Mouse (Mus musculus) thymus, postnatal 36 days (tissue): ENCODE measurements at regions not wholly inside any gene's neighbourhood (a gene's known extent, or its start where the extent isn't known, plus 50 kb on each side); places are given as distances from the start of the nearest gene placed in this dataset.

Experiments used
- DNase-seq, 2 experiments: peaks; one replicate each; pipeline ENCODE4 v3.0.0; 2022; ENCODE audit warnings: mixed read lengths in 2 of 2

- DNase-seq, result no peak
Observed at GRCm38 (mm10) chr6:100040459-100040984, 246.8 kb downstream of the Rybp start.

DNA sequence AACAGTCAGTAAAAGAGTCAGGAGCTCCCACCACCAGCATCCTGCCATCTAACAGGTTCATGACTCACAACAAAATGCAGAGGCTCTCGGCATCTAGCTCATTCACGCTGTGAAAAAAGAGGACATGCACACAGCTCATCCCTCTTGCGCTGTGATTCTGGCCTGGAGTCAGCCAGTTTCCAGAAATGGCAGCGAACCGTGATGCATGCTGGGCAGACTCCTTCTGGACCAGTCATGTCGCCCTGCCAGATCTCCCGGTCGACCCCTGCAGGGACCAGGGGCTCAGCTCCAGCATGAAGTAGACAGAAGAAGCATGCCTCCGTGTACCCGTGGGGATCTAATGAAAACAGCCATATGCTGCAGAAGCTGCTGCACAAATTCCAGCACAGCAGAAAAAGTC lies 254.6 kb downstream of the Rybp start:
- no peak for DNase-seq

- DNase-seq, result no peak
Observed at GRCm38 (mm10) chr6:100030522-100030921, 256.8 kb downstream of the Rybp start.

- no peak for DNase-seq
Observed at GRCm38 (mm10) chr6:100030010-100030409, 257.3 kb downstream of the Rybp start.

DNA sequence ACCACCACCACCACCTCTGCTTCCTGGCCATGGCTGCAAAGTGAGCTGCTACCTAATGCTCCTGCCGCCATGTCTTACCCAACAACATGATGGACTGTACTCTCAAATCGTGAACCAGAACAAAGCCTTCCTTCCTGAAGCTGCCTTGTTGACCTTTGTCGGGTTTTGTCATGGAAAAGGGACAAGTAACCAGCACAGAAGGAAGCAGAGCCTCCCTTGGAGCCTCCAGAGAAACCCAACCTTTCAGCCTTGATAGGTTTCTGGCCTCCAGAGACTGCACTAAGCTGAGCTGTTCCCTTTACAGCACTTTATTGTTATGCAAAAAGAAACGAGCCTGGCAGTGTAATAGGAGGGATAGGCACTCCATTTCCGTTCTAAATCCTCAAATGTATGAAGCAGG lies 259.8 kb downstream of the Rybp start:
- no peak for DNase-seq

DNA sequence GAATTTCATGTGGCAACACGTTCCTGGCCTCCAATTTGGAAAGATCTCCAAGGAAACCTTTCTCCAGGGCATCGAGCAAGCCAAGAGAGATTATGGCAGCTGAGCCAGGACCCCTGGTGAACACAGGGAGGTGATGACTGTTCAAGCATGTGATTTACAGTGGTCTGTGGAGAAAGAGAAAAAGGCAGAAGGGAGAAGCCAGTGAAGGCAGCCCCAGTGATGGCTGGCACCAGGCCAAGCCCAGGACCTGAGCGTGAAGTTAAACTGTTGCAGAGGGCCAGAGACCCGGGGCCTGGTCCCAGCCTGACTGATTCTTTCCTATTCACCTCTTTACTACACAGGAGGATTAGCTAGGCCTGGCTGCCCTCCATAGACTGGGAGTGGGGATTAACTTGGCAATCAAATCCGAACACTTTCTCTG lies 261.7 kb downstream of the Rybp start:
- DNase-seq, result no peak

DNA sequence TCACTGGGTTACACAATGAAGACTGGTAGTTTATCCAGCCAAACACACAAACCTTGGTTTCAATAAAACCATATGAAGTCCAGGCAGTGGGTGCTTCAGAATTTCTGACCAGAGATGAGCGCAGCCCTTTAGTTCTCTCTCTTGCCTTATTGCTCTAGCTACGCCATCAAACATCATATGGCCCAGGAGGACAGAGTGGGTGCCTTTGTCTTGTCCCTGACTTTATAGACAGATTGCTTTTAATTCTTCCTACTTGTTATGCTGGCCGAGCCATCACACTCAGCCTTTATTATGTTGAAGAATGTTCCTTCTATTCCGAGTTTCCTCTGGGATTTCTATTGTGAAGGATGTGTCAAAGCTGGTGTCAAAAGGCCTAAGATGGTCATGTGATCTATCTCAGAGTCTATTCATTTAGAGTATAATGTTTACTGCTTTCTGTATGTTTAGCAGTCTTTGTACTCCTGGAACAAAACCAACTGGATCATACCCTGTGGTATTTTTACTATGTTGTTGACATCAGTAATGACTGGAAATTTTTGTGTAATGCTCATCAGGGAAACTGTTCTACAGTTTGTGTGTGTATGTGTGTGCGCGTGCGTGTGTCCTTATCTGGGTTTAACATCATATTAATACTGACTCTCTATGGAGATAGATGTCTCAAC lies 263.7 kb downstream of the Rybp start:
- no peak for DNase-seq

GRCm38 (mm10) chr6:100019016-100019415 lies 268.3 kb downstream of the Rybp start:
- DNase-seq, result no peak

DNA sequence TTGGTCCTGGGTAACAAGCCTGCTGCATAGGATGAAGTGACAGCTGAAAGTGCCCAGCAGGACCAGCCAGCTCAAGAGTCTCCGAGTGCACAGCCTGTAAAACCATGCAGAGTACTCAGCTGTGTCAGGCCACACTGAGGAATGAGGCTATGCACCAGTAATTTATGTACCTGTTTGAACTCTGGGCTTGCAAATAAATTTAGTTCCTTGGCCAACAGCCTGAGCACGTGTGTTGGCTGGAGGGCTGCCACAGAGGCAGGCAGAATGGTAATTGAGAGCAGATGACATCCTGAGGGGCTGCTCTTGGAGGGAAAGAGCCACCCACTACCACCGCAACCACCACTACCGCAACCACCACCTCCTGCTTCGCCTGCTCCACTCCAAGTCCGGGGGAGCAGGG lies 273.3 kb downstream of the Rybp start:
- DNase-seq, result peak in 1 of 2 experiments; percentile 8

DNA sequence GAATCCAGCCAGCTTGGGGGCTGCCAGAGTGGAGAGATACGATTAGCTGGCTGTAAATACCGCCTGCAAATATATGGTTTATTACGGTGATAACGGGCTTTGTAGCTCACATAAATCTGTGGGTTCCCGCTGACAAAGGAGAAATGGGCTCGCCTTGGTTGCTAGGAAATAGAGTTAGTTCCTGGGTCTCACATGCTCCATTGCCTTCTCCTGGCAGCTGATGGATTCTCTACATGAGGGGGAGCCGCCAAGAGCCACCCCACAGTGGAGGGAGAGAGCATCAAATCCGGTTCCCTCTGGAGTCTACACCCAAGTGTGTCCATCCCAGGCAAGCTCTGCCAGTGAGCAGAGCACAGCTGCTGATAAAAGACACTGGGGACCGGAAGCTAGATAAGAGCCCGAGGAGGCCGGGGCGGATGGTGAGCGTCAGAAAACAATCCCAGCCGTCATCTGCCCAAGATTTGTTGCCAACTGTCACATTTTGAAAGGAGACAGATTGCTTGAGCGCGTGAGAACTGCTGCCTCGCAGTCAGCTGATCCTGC lies 275.7 kb downstream of the Rybp start:
- peak; percentile 15 to 39 for DNase-seq

DNA sequence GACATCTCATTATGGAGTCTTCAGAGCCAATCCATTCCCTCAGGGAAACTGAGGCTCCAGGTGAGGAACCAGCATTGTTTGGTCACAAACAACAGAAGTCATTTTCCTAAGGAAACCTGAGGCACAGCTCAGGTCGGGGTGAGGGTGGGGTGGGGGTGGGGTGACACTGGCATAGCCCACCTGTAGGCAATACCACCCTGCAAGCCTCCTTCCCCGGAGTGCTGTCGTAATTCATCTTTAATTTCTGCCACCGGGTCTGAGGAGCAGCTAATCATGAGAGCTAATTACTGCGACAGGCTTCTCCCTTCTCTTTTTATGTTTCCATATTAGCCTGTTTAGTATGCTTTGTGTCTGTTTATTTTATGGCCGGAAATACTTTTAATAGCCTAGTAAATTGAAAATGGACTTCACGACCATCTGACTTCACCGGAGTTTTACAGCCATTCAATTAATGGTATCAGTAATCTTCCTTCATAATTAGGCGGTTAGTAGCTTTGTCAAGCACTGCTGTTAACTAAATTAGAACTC lies 276.3 kb downstream of the Rybp start:
- no peak for DNase-seq

- DNase-seq, result no peak
Observed at GRCm38 (mm10) chr6:99999711-100000365, 273.6 kb upstream of the Prok2 start.

GRCm38 (mm10) chr6:99995970-99996956 lies 270.1 kb upstream of the Prok2 start:
- no peak for DNase-seq

- no peak for DNase-seq
Observed at GRCm38 (mm10) chr6:99994026-99994425, 267.8 kb upstream of the Prok2 start.

- no peak for DNase-seq
Observed at GRCm38 (mm10) chr6:99991079-99991478, 264.9 kb upstream of the Prok2 start.

- no peak for DNase-seq
Observed at GRCm38 (mm10) chr6:99990604-99991003, 264.4 kb upstream of the Prok2 start.

DNA sequence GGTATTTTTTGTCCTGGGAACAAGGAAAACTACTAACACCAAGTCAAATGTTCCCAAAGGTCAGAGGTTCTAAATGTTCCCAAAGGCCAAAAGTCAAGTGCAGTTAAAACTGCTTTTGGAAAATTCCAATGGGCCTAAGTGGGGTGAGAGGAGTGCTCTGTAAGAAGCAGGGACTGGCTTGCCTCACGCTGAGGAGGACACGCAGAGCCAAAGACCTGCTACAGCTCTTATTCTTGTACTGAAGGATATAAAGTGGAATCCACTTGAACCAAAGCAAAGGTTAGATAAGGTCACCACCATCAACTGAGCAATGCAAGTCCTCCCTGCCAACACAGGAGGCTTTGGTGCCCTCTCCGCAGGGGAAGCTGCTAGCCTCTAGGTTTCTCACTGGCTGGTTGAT lies 260.3 kb upstream of the Prok2 start:
- DNase-seq, result no peak

- peak; percentile 5 to 12 for DNase-seq
Observed at GRCm38 (mm10) chr6:99985322-99985721, 259.1 kb upstream of the Prok2 start.

DNA sequence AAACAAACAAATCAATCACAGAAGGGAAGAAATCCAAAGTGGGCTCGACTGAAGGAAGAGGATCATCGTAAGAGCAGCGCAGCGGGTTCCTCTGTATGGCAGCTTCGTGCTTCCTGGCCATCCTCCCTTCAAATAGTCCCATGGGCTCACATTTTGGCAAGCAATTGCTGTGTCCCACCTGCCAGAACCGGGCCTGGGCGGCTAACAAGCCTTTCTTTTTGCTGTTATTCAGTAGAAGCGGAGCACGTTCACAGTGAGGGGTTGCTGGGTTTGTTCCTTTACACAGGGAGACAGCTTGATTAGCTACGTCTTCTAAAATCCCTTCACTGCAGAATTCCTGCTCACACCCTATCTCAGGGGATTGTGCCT lies 258.6 kb upstream of the Prok2 start:
- no peak for DNase-seq

GRCm38 (mm10) chr6:99984057-99984855 lies 258.1 kb upstream of the Prok2 start:
- no peak for DNase-seq

- DNase-seq, result no peak
Observed at GRCm38 (mm10) chr6:99979614-99980013, 253.4 kb upstream of the Prok2 start.
